27 mouse cellular contexts compared by ENCODE assay signal in the genomic region with DNA sequence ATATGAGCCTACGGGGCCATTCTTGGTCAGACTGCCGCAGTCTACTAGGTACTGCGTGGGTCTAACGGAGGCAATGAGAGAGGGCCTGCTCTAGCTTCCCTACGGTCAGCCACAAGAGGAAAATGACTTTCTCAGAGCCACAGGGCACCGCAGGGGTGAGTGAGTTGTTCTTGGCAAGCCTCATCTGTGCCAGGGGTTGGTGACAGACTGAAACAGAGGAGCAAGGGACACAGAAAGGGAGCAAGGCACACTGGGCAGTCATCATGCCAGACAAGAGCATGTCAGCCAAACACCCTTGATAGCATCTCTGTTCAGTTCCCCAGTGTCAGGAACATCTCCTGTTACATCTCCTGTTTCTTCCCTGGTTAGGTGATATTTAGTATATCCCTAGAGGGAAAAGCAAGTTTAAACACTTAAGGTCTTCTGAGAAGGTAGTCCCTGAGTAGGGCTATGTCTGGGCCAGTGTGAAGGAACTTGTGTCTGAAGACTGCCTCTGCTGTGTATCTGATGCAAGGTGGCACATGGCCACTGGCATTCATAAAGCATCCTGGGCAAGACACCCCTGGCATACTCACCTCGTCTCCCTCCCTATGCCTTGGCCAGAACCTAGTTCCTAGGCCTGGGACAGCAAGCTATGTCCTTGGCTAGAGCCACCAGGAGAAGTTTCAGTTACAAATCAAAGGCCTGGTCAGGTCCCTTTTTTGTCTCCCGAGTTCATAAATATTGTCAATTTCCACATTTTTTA. TPM values are rescaled to one million over a fixed set of nuclear protein-coding genes. Genes with fewer than 3 reads are reported as not detected.
"Had no signal": no experiment of that assay in that cellular context is flagged by ENCODE, and none has a peak within 500 bp of the region (broad histone marks: within the 10 kb centered on the region; RNA-seq: fewer than 3 reads in every experiment).

No protein-coding gene starts in this region.

- H3K9ac ChIP-seq: kidney, embryonic 15.5 days; limb, embryonic 12.5 days; limb, embryonic 15.5 days; liver, embryonic 15.5 days; neural tube, embryonic 12.5 days had no signal

- H3K27ac ChIP-seq: kidney, embryonic 15.5 days; limb, embryonic 12.5 days; limb, embryonic 15.5 days; liver, embryonic 15.5 days; neural tube, embryonic 12.5 days had no signal

- H3K27me3 ChIP-seq: kidney, embryonic 15.5 days; limb, embryonic 12.5 days; limb, embryonic 15.5 days; liver, embryonic 15.5 days; neural tube, embryonic 12.5 days had no signal

- DNase-seq: kidney, adult 8-10 months; kidney, postnatal 10 days; kidney, postnatal 36 days; layer of hippocampus, postnatal 36 days; left cerebral cortex, postnatal 4 days; lung, adult 18-20 months; lung, postnatal 14 days; midbrain, embryonic 14.5 days; retina, postnatal 1 day; right cerebral cortex, postnatal 25 days; thymus, postnatal 25 days had no signal

- H3K4me2 ChIP-seq: kidney, embryonic 15.5 days; limb, embryonic 12.5 days; limb, embryonic 15.5 days; liver, embryonic 11.5 days; liver, embryonic 15.5 days; midbrain, embryonic 11.5 days; neural tube, embryonic 12.5 days had no signal

- H3K36me3 ChIP-seq: kidney, embryonic 15.5 days; limb, embryonic 12.5 days; limb, embryonic 15.5 days; liver, embryonic 15.5 days; neural tube, embryonic 12.5 days had no signal

- H3K9me3 ChIP-seq: kidney, embryonic 15.5 days; limb, embryonic 12.5 days; limb, embryonic 15.5 days; liver, embryonic 15.5 days; neural tube, embryonic 12.5 days had no signal

- H3K4me3 ChIP-seq: kidney, embryonic 15.5 days; limb, embryonic 12.5 days; limb, embryonic 15.5 days; liver, embryonic 15.5 days; neural tube, embryonic 12.5 days had no signal

- H3K4me1 ChIP-seq: limb, embryonic 15.5 days; liver, embryonic 15.5 days; neural tube, embryonic 12.5 days had no signal

RNA-seq across cellular contexts. Expression of a gene that starts 34.6 kb away (rescaled TPM):
- total RNA-seq: megakaryocyte progenitor cell, adult 5-6 weeks; megakaryocyte-erythroid progenitor cell, adult 5-6 weeks; neutrophil, adult 5-6 weeks had no signal
- polyA plus RNA-seq: kidney, embryonic 15.5 days; limb, embryonic 12.5 days; limb, embryonic 15.5 days; liver, embryonic 11.5 days; liver, embryonic 15.5 days; lung, embryonic 16.5 days; midbrain, embryonic 11.5 days; midbrain, embryonic 14.5 days; midbrain, postnatal 0 days; neural tube, embryonic 12.5 days; small intestine, adult 2 months; spleen, adult 2 months; stomach, embryonic 16.5 days; thymus, postnatal 0 days had no signal

RNA-seq across cellular contexts. Expression of a gene that starts 45.0 kb away (rescaled TPM):
- total RNA-seq: megakaryocyte progenitor cell, adult 5-6 weeks; neutrophil, adult 5-6 weeks had no signal
- polyA plus RNA-seq: limb, embryonic 12.5 days; liver, embryonic 11.5 days; liver, embryonic 15.5 days; midbrain, embryonic 11.5 days had no signal

RNA-seq across cellular contexts. Expression of a gene that starts 50.2 kb away (rescaled TPM):
- total RNA-seq: neutrophil, adult 5-6 weeks had no signal
